Mouse (Mus musculus) spleen, embryonic (tissue): Measurements from ENCODE around the gene Eng.

ENCODE experiments used
- CTCF ChIA-PET: fragments of 350-600 bp; sonication (Branson Sonifier 250); formaldehyde crosslinking; loops from one replicate; lab custom pipeline; 2022; lab: Charles Lee

Eng gene

DNA sequence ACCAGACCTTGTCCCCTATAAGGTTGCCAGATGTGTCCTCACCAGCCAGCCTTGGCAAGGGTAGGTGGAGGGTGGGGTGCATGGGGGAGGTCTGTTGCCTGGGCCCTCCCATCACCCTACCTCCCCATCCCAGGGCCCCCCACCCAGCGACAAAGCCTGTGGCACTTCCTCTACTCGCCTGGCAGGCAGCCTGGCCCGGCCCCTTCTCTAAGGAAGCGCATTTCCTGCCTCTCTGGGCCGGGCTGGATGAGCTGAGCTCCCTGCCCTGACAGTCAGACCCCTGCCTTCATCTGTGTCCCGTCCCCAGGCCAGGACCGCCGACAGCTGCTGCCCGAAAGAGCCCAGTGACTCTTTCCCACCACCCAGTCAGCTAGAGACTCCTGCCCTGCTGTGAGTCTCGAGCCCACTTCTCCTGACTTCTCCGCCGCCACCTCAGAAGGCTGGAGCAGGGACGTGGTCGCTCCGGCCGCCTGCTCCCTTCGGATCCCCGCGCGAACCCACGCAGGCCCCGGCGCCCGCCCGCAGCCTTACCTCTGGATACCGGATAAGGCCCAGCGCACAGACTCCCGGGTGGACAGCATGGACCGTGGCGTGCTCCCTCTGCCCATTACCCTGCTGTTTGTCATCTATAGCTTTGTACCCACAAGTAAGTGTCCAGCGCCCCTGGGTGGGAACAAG, at the start of gene Eng:
Gene Eng, plus strand, starts transcription at position 217 of the 678 bp plus-strand sequence.
- CTCF ChIA-PET, result interaction anchor here (0.6 kb wide), 1 partner anchor 18 kb away, joined by 3 read pairs; no protein-coding TSS in a partner anchor

- CTCF ChIA-PET, result no interaction called here
Observed at GRCm38 (mm10) chr2:32596725-32597124, 49.7 kb upstream of the Eng start.

- CTCF ChIA-PET, result no interaction called here
Observed at GRCm38 (mm10) chr2:32597248-32597647, 49.1 kb upstream of the Eng start.

GRCm38 (mm10) chr2:32597699-32598098, 48.7 kb upstream of the Eng start:
- CTCF ChIA-PET, result no interaction called here

DNA sequence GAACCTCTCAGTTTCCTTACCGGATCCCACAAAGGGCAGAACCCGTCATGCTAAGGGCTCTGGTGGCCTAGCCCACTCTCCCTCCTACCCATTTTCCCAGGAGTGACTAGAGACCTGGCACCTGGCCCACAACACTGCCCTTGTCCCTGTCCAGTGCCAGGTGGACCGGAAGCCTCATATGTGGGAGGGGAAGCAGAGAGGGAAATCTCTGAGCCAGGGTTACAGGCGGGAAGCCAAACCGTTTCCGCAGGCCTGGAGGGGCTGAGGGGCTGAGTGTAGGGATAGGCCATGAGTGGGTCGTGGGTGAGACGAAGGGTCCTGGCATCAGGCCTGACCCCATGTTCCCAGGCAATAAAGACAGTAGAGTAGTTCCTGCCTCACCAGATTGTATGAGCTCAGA, 47.9 kb upstream of the Eng start:
- CTCF ChIA-PET, result no interaction called here

GRCm38 (mm10) chr2:32599409-32599808, 47.0 kb upstream of the Eng start, which contains the start of gene St6galnac6:
Gene St6galnac6 (plus strand): TSS chr2:32599709.
- CTCF ChIA-PET, result no interaction called here

- CTCF ChIA-PET, result interaction anchor here (0.7 to 1.1 kb wide), 2 partner anchors 10 to 75 kb away, joined by 3 to 5 read pairs; no protein-coding TSS in a partner anchor
Observed at GRCm38 (mm10) chr2:32601417-32602065, 44.9 kb upstream of the Eng start.

DNA sequence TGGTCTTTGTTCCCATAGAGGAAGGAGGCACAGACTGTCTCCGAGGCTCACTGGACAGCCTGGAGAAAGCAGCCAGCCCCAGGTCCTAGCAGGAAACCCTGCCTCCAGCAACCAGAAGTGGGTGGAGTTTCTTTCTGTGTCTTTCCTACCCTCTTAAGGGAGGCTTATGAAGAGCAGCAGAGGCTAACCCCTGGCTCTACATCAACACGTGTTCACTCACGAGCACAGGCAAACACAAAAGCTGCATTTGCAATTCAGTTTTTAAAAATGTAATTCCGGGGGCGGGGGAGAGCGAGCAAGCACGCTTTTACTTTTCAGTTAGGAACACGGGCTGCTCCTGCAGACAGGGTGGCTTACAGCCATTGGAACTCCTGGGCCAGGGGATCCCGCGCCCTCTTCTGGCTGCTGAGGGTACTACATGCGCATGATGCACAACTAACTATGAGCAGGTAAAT, 43.8 kb upstream of the Eng start:
- CTCF ChIA-PET, result interaction anchor here (0.5 to 0.7 kb wide), 4 partner anchors 30 to 958 kb away, joined by 3 to 7 read pairs (median 4); no protein-coding TSS in a partner anchor

DNA sequence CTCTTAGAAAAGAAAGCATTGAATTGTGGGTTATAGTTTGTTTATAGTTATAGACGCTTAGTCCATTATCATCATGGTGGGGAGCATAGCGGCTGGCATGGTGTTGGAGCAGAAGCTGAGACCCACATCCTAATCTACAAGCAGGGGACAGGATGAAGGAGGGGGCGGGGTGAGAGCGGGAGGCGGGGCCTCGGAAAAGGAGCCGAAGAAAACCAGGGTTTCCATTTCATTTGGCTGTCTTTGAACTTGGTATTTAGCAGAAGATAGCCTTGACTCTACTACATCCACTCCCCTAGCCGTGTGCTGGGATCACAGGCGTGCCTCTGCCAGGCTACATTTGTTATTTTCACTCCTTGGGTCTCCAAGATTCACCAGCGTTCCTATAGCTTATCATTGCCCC, 41.8 kb upstream of the Eng start:
- CTCF ChIA-PET, result interaction anchor here (0.7 to 0.8 kb wide), 2 partner anchors 32 to 248 kb away, joined by 3 to 4 read pairs; no protein-coding TSS in a partner anchor

DNA sequence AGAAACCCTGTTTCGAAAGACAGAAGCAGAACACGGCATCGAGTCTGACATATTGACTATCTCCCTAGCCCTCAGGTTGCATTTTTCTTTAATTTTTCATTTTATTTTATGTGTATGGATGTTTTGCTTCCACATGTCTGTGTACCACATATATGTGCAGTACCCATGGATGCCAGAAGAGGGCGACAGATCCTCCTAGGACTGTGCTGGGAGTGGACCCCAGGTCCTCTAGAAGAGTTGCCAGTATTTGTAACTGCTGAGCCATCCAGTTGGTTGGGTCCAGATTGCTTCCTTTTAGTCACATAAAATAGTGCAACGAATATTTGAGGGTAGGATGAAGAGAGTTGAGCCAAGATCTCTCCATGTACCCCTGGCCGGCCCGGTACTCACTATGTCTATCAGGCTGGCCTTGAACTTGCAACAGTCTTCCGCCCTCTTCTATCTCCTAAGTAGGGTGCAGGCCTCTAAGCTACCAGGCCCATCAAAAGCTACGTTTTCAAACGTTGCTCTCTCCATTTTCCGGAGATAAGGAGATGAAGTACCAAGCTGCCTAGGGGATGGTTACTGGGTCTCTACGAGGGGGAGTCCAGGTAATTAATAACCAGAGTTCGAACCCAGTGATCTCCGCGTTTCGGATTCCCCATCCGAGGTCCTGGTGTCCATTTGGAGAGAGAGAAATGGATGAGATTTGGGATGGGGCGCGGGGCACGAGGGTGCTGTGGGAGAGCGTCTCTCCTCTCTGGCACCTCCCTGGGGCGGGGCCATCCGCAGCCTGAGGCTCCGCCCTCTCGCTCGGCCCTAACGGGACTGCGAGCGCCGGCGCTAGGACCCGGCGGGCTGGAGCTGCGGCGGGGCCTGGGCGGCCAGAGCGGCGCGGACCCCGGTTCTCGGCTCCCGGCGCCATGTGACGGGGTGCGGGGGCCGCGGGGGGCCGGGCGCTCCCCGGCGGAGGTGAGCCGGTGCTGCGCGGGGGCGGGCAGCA, 39.9 kb upstream of the Eng start:
- CTCF ChIA-PET, result interaction anchor here (0.5 to 0.6 kb wide), 2 partner anchors 403 to 534 kb away, joined by 3 to 4 read pairs; no protein-coding TSS in a partner anchor

DNA sequence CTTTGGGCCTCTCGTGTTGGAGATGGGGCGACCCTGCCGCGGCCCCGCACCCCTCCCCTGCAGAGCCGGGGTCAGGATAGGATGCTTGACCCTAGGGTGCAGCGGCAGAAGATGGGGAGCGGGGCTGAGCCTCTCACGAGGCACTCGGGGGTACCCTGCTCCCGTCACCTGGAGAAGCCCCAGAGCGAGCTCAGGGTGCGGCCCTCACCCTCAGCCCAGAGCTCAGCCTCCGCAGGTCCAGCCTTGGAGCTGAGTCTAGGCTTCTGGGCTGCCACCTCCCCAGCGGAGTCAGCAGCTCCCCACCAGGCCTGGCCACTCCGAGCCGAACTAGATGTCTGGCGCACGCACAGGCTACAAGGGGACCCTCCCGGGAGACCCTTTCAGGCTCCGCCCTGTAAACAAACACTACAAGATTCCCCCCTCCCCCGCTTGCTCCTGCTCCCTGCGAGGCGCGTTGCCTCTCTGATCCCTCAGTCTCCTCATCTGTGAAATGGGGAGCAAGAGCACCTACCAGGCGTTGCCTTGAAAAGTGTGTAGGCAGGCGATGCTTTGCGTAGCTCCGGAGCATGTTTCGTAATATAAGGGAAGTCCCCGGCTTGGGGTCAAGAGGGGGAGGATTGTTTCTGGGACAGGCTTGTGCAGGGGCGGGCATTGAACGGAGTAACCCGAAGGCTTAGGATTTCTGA, 39.0 kb upstream of the Eng start:
- CTCF ChIA-PET, result interaction anchor here (0.5 to 0.6 kb wide), 2 partner anchors 402 to 535 kb away, joined by 3 to 4 read pairs; no protein-coding TSS in a partner anchor

DNA sequence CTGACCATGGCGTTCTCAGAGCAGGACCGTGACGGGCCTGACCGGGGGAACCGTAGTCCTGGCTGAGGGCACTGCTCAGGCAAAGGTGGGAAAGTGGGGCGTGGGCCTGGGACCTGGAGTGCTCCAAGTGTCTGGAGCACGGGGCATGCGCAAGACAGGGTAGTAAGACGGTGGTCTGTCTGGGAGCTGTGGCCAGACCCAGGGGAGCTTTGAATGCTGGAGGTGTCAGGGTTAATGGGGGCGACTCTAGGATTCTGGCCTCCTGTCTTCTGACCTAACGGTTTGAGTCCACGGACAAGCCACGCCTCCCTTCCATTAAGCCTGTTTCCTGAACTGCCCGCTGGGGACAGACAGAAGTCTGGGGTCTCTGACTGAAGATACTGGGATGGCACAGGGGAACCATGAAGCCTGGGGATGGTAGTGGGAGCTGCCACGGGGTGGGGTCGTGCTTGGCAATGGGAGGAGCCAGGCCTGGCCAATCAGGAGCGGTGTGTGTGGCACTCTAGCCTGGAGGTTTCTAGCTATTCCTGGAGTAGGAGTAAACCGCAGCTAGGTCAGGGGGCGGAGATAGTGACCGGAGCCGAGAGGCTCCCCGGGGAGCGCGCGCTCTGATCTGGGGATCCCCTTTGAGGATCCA, 38.1 kb upstream of the Eng start:
- CTCF ChIA-PET, result interaction anchor here (1.0 kb wide), 1 partner anchor 22 kb away, joined by 3 read pairs; no protein-coding TSS in a partner anchor

- CTCF ChIA-PET, result interaction anchor here (1.0 to 2.1 kb wide), 2 partner anchors 22 to 25 kb away, joined by 3 to 9 read pairs; no protein-coding TSS in a partner anchor
Observed at GRCm38 (mm10) chr2:32608778-32609435, 37.5 kb upstream of the Eng start.

- CTCF ChIA-PET, result interaction anchor here (2.1 kb wide), 1 partner anchor 27 kb away, joined by 9 read pairs; no protein-coding TSS in a partner anchor
Observed at GRCm38 (mm10) chr2:32610610-32611229, 35.7 kb upstream of the Eng start.

GRCm38 (mm10) chr2:32612274-32612673, 34.1 kb upstream of the Eng start:
- CTCF ChIA-PET, result no interaction called here

DNA sequence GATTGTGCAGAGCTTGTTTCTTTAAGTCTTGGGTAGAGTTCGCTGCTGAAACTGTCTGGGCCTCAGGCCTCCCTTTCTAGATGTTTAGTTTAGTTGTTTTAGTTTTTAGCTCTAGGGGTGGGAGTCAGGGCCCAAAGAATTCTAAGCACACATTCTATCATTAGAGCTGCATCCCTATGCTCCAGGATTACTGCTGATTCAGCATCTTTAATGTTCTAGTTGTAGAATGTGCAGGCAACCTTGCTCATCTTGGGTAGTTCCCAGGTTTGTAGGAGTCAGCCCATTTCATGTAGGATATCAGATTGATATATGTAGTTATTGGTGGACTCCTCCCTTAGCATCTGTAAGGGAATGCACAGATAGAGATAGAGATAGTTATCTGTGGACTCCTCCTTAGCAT, 29.3 kb upstream of the Eng start:
- CTCF ChIA-PET, result no interaction called here

GRCm38 (mm10) chr2:32617601-32618000, 28.8 kb upstream of the Eng start:
- CTCF ChIA-PET, result no interaction called here

DNA sequence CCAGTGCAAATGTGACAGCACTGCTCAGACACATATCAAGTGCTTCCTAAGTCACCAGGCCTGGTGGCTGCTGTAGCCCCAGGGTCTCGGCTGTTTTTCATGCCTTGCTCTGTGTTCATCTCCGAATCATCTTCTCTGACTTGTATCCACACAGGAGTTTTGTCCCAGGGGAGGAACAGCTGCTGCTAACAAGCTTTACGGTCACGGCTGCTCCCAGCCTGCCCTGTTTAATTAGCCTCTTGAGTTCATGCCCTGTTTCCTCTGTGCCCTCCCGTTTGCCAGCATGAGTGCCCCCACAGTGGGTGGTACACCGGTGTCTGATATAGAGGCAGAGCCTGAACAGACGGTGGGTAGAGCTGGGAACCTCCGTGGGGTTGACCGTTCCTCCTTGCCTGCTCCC, 28.3 kb upstream of the Eng start:
- CTCF ChIA-PET, result no interaction called here
